Mouse (Mus musculus) MEL (cell line): ENCODE data around the gene Fkbp8. TPM values are rescaled to one million over a fixed set of nuclear protein-coding genes. Genes with fewer than 3 reads are reported as not detected.

ENCODE experiments used
- DNase-seq: peaks from one replicate; pipeline ENCODE4 v3.0.0; 2011; ENCODE audit warnings: low read depth, low spot score
- H3K27ac ChIP-seq: 2 replicates; pipeline ENCODE4 v1.5.1; 2012; ENCODE audit warnings: low read depth, mild to moderate bottlenecking, control low read depth, low read length, moderate library complexity; ENCODE audit not compliant: control insufficient read depth
- H3K27me3 ChIP-seq, 2 experiments: fragments of 150-350 bp in 1 of 2; sonication (generic) in 1 of 2; 2 replicates each; pipeline ENCODE4 v1.6.1; 2012; ENCODE audit warnings: low read length in 2 of 2, mild to moderate bottlenecking in 2 of 2, improper control_type of control experiment in 1 of 2, moderate library complexity in 1 of 2; ENCODE audit not compliant: insufficient read depth in 2 of 2, control insufficient read depth in 1 of 2
- H3K36me3 ChIP-seq, 2 experiments: 2 replicates each; pipeline ENCODE4 v1.6.1; 2012 to 2014; ENCODE audit warnings: low read length in 2 of 2, improper control_type of control experiment in 1 of 2, inconsistent platforms in 1 of 2, mild to moderate bottlenecking in 1 of 2; ENCODE audit not compliant: insufficient read depth in 2 of 2, control insufficient read depth in 1 of 2
- H3K4me1 ChIP-seq, 2 experiments: fragments of 150-350 bp in 1 of 2; sonication (generic) in 1 of 2; 2 replicates each; pipeline ENCODE4 v1.6.1; 2012; ENCODE audit warnings: low read length in 2 of 2, improper control_type of control experiment in 1 of 2, mild to moderate bottlenecking in 1 of 2; ENCODE audit not compliant: insufficient read depth in 2 of 2, control insufficient read depth in 1 of 2
- H3K4me3 ChIP-seq, 2 experiments: fragments of 150-350 bp in 1 of 2; sonication (generic) in 1 of 2; 2 replicates each; pipeline ENCODE4 v1.5.1; 2012; ENCODE audit warnings: low read depth in 2 of 2, low read length in 2 of 2, mild to moderate bottlenecking in 2 of 2, moderate library complexity in 2 of 2, control low read depth in 1 of 2, improper control_type of control experiment in 1 of 2; ENCODE audit not compliant: control insufficient read depth in 1 of 2, insufficient read depth in 1 of 2
- H3K79me2 ChIP-seq: 2 replicates; pipeline ENCODE4 v1.6.1; 2012; ENCODE audit warnings: mild to moderate bottlenecking, low read length, moderate library complexity; ENCODE audit not compliant: control insufficient read depth, poor library complexity, insufficient read depth
- H3K9ac ChIP-seq: 2 replicates; pipeline ENCODE4 v1.6.1; 2012; ENCODE audit warnings: low read depth, mild to moderate bottlenecking, control low read depth, low read length, moderate library complexity; ENCODE audit not compliant: control insufficient read depth, poor library complexity, severe bottlenecking
- H3K9me3 ChIP-seq: fragments of 150-350 bp; sonication (generic); replicated peaks from 2 replicates; pipeline ENCODE4 v1.6.1; 2012; ENCODE audit warnings: mild to moderate bottlenecking, low read length, improper control_type of control experiment, moderate library complexity; ENCODE audit not compliant: insufficient read depth
- BHLHE40 ChIP-seq: IDR thresholded peaks from 2 replicates; pipeline ENCODE4 v1.6.1; 2012; ENCODE audit warnings: low read depth, mild to moderate bottlenecking, inconsistent platforms, low read length, improper control_type of control experiment, borderline replicate concordance
- CHD1 ChIP-seq: IDR thresholded peaks from 2 replicates; pipeline ENCODE4 v1.6.1; 2012; ENCODE audit warnings: low read depth, mild to moderate bottlenecking, inconsistent platforms, low read length, improper control_type of control experiment
- CHD2 ChIP-seq: IDR thresholded peaks from 2 replicates; pipeline ENCODE4 v1.6.1; 2011; ENCODE audit warnings: low read length, improper control_type of control experiment
- CTCF ChIP-seq, 3 experiments: IDR thresholded peaks in 2 of 3; conservative IDR thresholded peaks in 1 of 3; 2 replicates each; pipeline ENCODE4 v1.5.1; 2011 to 2012; ENCODE audit warnings: low read length in 3 of 3, low read depth in 2 of 3, mild to moderate bottlenecking in 2 of 3, improper control_type of control experiment in 1 of 3, inconsistent platforms in 1 of 3, mixed read lengths in 1 of 3, moderate library complexity in 1 of 3; ENCODE audit not compliant: control insufficient read depth in 1 of 3, insufficient read depth in 1 of 3, poor library complexity in 1 of 3, severe bottlenecking in 1 of 3
- ELF1 ChIP-seq: IDR thresholded peaks from 2 replicates; pipeline ENCODE4 v1.6.1; 2014; ENCODE audit warnings: low read depth, mild to moderate bottlenecking, inconsistent platforms, low read length, improper control_type of control experiment, moderate library complexity
- GABPA ChIP-seq: IDR thresholded peaks from 2 replicates; pipeline ENCODE4 v1.6.1; 2012; ENCODE audit warnings: low read depth, mild to moderate bottlenecking, inconsistent platforms, low read length, improper control_type of control experiment, moderate library complexity
- JUND ChIP-seq: IDR thresholded peaks from 2 replicates; pipeline ENCODE4 v1.6.1; 2011; ENCODE audit warnings: low read depth, mild to moderate bottlenecking, improper control_type of control experiment, low read length
- MAZ ChIP-seq: IDR thresholded peaks from 2 replicates; pipeline ENCODE4 v1.6.1; 2012; ENCODE audit warnings: low read depth, mild to moderate bottlenecking, inconsistent platforms, low read length, improper control_type of control experiment
- MXI1 ChIP-seq: IDR thresholded peaks from 2 replicates; pipeline ENCODE4 v1.6.1; 2011; ENCODE audit warnings: mild to moderate bottlenecking, low read depth, low read length, improper control_type of control experiment
- MYB ChIP-seq: IDR thresholded peaks from 2 replicates; pipeline ENCODE4 v1.6.1; 2011; ENCODE audit warnings: mild to moderate bottlenecking, low read depth, low read length, improper control_type of control experiment
- NELFE ChIP-seq: IDR thresholded peaks from 2 replicates; pipeline ENCODE4 v1.6.1; 2011; ENCODE audit warnings: low read depth, low read length, improper control_type of control experiment
- NRF1 ChIP-seq: IDR thresholded peaks from 2 replicates; pipeline ENCODE4 v1.6.1; 2014; ENCODE audit warnings: low read depth, mild to moderate bottlenecking, inconsistent platforms, low read length, improper control_type of control experiment, moderate library complexity; ENCODE audit not compliant: poor library complexity, insufficient read depth, severe bottlenecking
- POLR2AphosphoS5 ChIP-seq: IDR thresholded peaks from 2 replicates; pipeline ENCODE4 v1.6.1; 2012; ENCODE audit warnings: low read depth, borderline replicate concordance, mild to moderate bottlenecking, inconsistent platforms, low read length, moderate library complexity, mixed read lengths
- RCOR1 ChIP-seq: IDR thresholded peaks from 2 replicates; pipeline ENCODE4 v1.6.1; 2012; ENCODE audit warnings: low read depth, mild to moderate bottlenecking, inconsistent platforms, low read length, improper control_type of control experiment
- SIN3A ChIP-seq: IDR thresholded peaks from 2 replicates; pipeline ENCODE4 v1.6.1; 2012; ENCODE audit warnings: low read length, improper control_type of control experiment, inconsistent platforms
- TBP ChIP-seq: IDR thresholded peaks from 2 replicates; pipeline ENCODE4 v1.8.0; 2011; ENCODE audit warnings: low read depth, low read length, improper control_type of control experiment
- TCF12 ChIP-seq: IDR thresholded peaks from 2 replicates; pipeline ENCODE4 v1.6.1; 2014; ENCODE audit warnings: low read depth, mild to moderate bottlenecking, inconsistent platforms, low read length, improper control_type of control experiment, moderate library complexity
- UBTF ChIP-seq: IDR thresholded peaks from 2 replicates; pipeline ENCODE4 v1.6.1; 2012; ENCODE audit warnings: low read depth, mild to moderate bottlenecking, inconsistent platforms, low read length, improper control_type of control experiment, moderate library complexity, borderline replicate concordance; ENCODE audit not compliant: insufficient read depth
- USF1 ChIP-seq: IDR thresholded peaks from 2 replicates; pipeline ENCODE4 v1.6.1; 2014; ENCODE audit warnings: low read depth, mild to moderate bottlenecking, inconsistent platforms, low read length, improper control_type of control experiment, moderate library complexity
- USF2 ChIP-seq, 2 experiments: IDR thresholded peaks; 2 replicates each; pipeline ENCODE4 v1.6.1; 2011 to 2012; ENCODE audit warnings: improper control_type of control experiment in 2 of 2, low read length in 2 of 2, borderline replicate concordance in 1 of 2, inconsistent platforms in 1 of 2, low read depth in 1 of 2, mild to moderate bottlenecking in 1 of 2; ENCODE audit not compliant: insufficient read depth in 1 of 2
- ZNF384 ChIP-seq: IDR thresholded peaks from 2 replicates; pipeline ENCODE4 v1.6.1; 2012; ENCODE audit warnings: low read depth, mild to moderate bottlenecking, inconsistent platforms, low read length, improper control_type of control experiment
- polyA plus RNA-seq, 2 experiments: library from polyadenylated mRNA; stranded (reverse) in 1 of 2; unstranded in 1 of 2; fragments of >175 nt in 1 of 2; fragments of >200 nt in 1 of 2; gene quantifications; 2 replicates each; pipeline versions ENCODE4 v1.2.1 to v1.2.4; 2012; ENCODE audit warnings: low replicate concordance in 2 of 2, low read depth in 1 of 2; ENCODE audit not compliant: insufficient read length in 2 of 2, insufficient read depth in 1 of 2, missing spikeins in 1 of 2
- total RNA-seq: library from RNA; depleted of rRNA; stranded (reverse); fragments of 300-350 nt; gene quantifications from 2 replicates; pipeline ENCODE4 v1.2.3, GENCODE M21; 2012

The Fkbp8 gene
- total and polyA plus RNA-seq, 3 experiments: 215 to 349 TPM; not detected in 1

- DNase-seq: no peak
- no peak for TF ChIP-seq POLR2AphosphoS5
- TF ChIP-seq, all 39 proteins: peak for 0
- Histone ChIP-seq H3K36me3 (no peaks in the 10 kb centered on the region; a peak in 1 of 4 replicates), H3K9ac (no peak overlapping the region), H3K79me2 (peaks cover 63% of the 10 kb centered on the region), H3K4me1 (0 out of 4 replicates have a peak, but pooled peaks cover 0 to 3% of the 10 kb centered on the region in 2 experiments), H3K27ac (no peak overlapping the region), H3K4me3 (no peak overlapping the region), H3K9me3 (no peaks in the 10 kb centered on the region), H3K27me3 (no peaks in the 10 kb centered on the region)
Observed at GRCm38 (mm10) chr8:70546412-70546811, 18.9 kb downstream of the Fkbp8 start.

- H3K4me3 ChIP-seq: no peak overlapping the region
- H3K27me3 ChIP-seq: no peaks in the 10 kb centered on the region
- no peak overlapping the region for H3K27ac ChIP-seq
- DNase-seq: no peak
- TF ChIP-seq CHD2 (no peak), JUND (no peak), SIN3A (no peak), CTCF (IDR thresholded peaks at IDR 0.05 in 2 of 3, conservative IDR thresholded peaks at IDR 0.05 in 1 of 3; ENCODE audit: control insufficient read depth in 1 of 3, insufficient read depth in 1 of 3, low read depth in 2 of 3, low read length in 3 of 3, poor library complexity in 1 of 3, severe bottlenecking in 1 of 3) (no peak), MXI1 (no peak), NELFE (no peak), MAZ (no peak), USF1 (no peak), ELF1 (no peak), CHD1 (no peak), BHLHE40 (no peak), UBTF (no peak), NRF1 (no peak), TCF12 (no peak), TBP (no peak), MYB (no peak), ZNF384 (no peak), RCOR1 (no peak), USF2 (IDR thresholded peaks at IDR 0.05; ENCODE audit: borderline replicate concordance in 1 of 2, insufficient read depth in 1 of 2, low read depth in 1 of 2, low read length in 2 of 2) (no peak), GABPA (no peak)
- H3K79me2 ChIP-seq: peaks cover 58% of the 10 kb centered on the region
- no peak overlapping the region for H3K9ac ChIP-seq
- no peaks in the 10 kb centered on the region; a peak in 1 of 4 replicates for H3K36me3 ChIP-seq
- peaks cover 0 to 2% of the 10 kb centered on the region in 2 experiments; a peak in 1 of 4 replicates for H3K4me1 ChIP-seq
- no peaks in the 10 kb centered on the region for H3K9me3 ChIP-seq
Observed at GRCm38 (mm10) chr8:70547762-70548161, 20.2 kb downstream of the Fkbp8 start.
